9 mouse cellular contexts compared by ENCODE assay signal in genomic region chr11:31694801-31695200, GRCm38 (mm10). TPM values are rescaled to one million over a fixed set of nuclear protein-coding genes. Genes with fewer than 3 reads are reported as not detected.
DNase-seq lines count a peak whose midpoint lies in the region; ATAC-seq and TF ChIP-seq lines count a peak whose summit lies in the region.
"Had no signal": no experiment of that assay in that cellular context is flagged by ENCODE, and none has a peak within 500 bp of the region (broad histone marks: within the 10 kb centered on the region; RNA-seq: fewer than 3 reads in every experiment).

No protein-coding gene starts in this region.

- H3K4me3 ChIP-seq in forebrain, embryonic 11.5 days (ENCODE audit: low read depth, low read length) = no peak overlapping the region
- H3K4me3 ChIP-seq in forebrain, embryonic 10.5 days = no peak overlapping the region
- H3K4me3 ChIP-seq in hindbrain, embryonic 13.5 days = no peak overlapping the region
- no peak overlapping the region for H3K4me3 ChIP-seq in kidney, adult 2 months (ENCODE audit: insufficient read depth, low read depth, low read length)

- no peak for TF ChIP-seq POLR2A in kidney, adult 2 months (IDR thresholded peaks at IDR 0.05; ENCODE audit: low read depth, low read length)

- 0 out of 2 replicates have a peak, but pooled peaks have one; percentile 36 for ATAC-seq in forebrain, embryonic 11.5 days (replicated peaks; ENCODE audit: low FRiP score)
- ATAC-seq in hindbrain, embryonic 13.5 days (ENCODE audit: low FRiP score) = peak; percentile 90

- no peaks in the 10 kb centered on the region for H3K4me1 ChIP-seq in forebrain, embryonic 11.5 days (replicated peaks; ENCODE audit: control insufficient read depth, insufficient read depth, low read length)
- peaks cover 10% of the 10 kb centered on the region; the same call in 1 of the 2 replicates for H3K4me1 ChIP-seq in forebrain, embryonic 10.5 days
- H3K4me1 ChIP-seq in hindbrain, embryonic 13.5 days (replicated peaks) = peaks cover 12% of the 10 kb centered on the region
- H3K4me1 ChIP-seq in kidney, adult 2 months (ENCODE audit: control insufficient read depth, insufficient read depth, low read length) = peaks cover 6% of the 10 kb centered on the region; the same call in 1 of the 2 replicates

- intact Hi-C loops in left cerebral cortex, postnatal 14 days (cut with DNase I) = no loop called here
- intact Hi-C loops in heart, postnatal 36 days (cut with DNase I) = no loop called here

- no peak overlapping the region for H3K4me2 ChIP-seq in forebrain, embryonic 11.5 days (ENCODE audit: low read depth, low read length, severe bottlenecking)
- H3K4me2 ChIP-seq in hindbrain, embryonic 13.5 days = no peak overlapping the region; the same call in 1 of the 2 replicates

- no peak for TF ChIP-seq CTCF in kidney, adult 2 months (conservative IDR thresholded peaks at IDR 0.05; ENCODE audit: insufficient read depth, insufficient read length, low read depth, low read length)

- no peaks in the 10 kb centered on the region; the same call in 1 of the 2 replicates for H3K9me3 ChIP-seq in forebrain, embryonic 11.5 days (ENCODE audit: control insufficient read depth, low read length)
- no peaks in the 10 kb centered on the region for H3K9me3 ChIP-seq in forebrain, embryonic 10.5 days
- no peaks in the 10 kb centered on the region for H3K9me3 ChIP-seq in hindbrain, embryonic 13.5 days

- H3K36me3 ChIP-seq in forebrain, embryonic 11.5 days (ENCODE audit: control insufficient read depth, insufficient read depth, low read length) = no peaks in the 10 kb centered on the region
- H3K36me3 ChIP-seq in forebrain, embryonic 10.5 days (replicated peaks) = no peaks in the 10 kb centered on the region
- no peaks in the 10 kb centered on the region for H3K36me3 ChIP-seq in hindbrain, embryonic 13.5 days
- H3K36me3 ChIP-seq in kidney, adult 2 months (ENCODE audit: control insufficient read depth, insufficient read depth, low read length) = no peaks in the 10 kb centered on the region

- H3K9ac ChIP-seq in forebrain, embryonic 11.5 days (ENCODE audit: low read length) = no peak overlapping the region
- H3K9ac ChIP-seq in hindbrain, embryonic 13.5 days = no peak overlapping the region

- H3K27me3 ChIP-seq in forebrain, embryonic 11.5 days (ENCODE audit: control insufficient read depth, insufficient read depth, low read length) = no peaks in the 10 kb centered on the region
- no peaks in the 10 kb centered on the region for H3K27me3 ChIP-seq in forebrain, embryonic 10.5 days (ENCODE audit: poor library complexity, severe bottlenecking)
- H3K27me3 ChIP-seq in hindbrain, embryonic 13.5 days = no peaks in the 10 kb centered on the region
- no peaks in the 10 kb centered on the region for H3K27me3 ChIP-seq in kidney, adult 2 months (replicated peaks; ENCODE audit: control insufficient read depth, insufficient read depth, low read length)

- 87% methylated on average over 4 of the region's 4 CpGs for WGBS in forebrain, embryonic 11.5 days
- WGBS in forebrain, embryonic 10.5 days = 86% methylated on average over 4 of the region's 4 CpGs
- 59% methylated on average over 4 of the region's 4 CpGs for WGBS in hindbrain, embryonic 13.5 days
- WGBS in kidney, adult 2 months = 93% methylated on average over 4 of the region's 4 CpGs

- no peak for DNase-seq in forebrain, embryonic 11.5 days (ENCODE audit: low spot score)
- DNase-seq in forebrain, embryonic 10.5 days (ENCODE audit: extremely low spot score, low spot score) = no peak
- DNase-seq in left cerebral cortex, postnatal 14 days (ENCODE audit: low spot score in 2 of 2) = peak; percentile 85 to 95
- DNase-seq in right cerebral cortex, postnatal 25 days = peak; percentile 78
- no peak for DNase-seq in heart, postnatal 36 days
- no peak for DNase-seq in testis, postnatal 14 days (ENCODE audit: low spot score)
- DNase-seq in kidney, adult 2 months = no peak
- DNase-seq: kidney, adult 8-10 months had no signal

- no peak overlapping the region for H3K27ac ChIP-seq in forebrain, embryonic 11.5 days (ENCODE audit: low read depth, low read length)
- H3K27ac ChIP-seq in forebrain, embryonic 10.5 days = no peak overlapping the region
- H3K27ac ChIP-seq in hindbrain, embryonic 13.5 days = peak overlapping the region; percentile 84
- H3K27ac ChIP-seq in kidney, adult 2 months (ENCODE audit: insufficient read depth, low read depth, low read length) = no peak overlapping the region

RNA-seq across cellular contexts. Expression of gene Bod1, which starts 23.1 kb away (rescaled TPM):
- 141 and 157 TPM in 2 replicates for polyA plus RNA-seq in forebrain, embryonic 11.5 days (2014; fragmentation: Nextera tagmentation; extraction: Ambion mirVana)
- polyA plus RNA-seq in forebrain, embryonic 10.5 days (2016; fragmentation: Nextera tagmentation; extraction: Ambion mirVana) = 120 and 124 TPM in 2 replicates
- polyA plus RNA-seq in hindbrain, embryonic 13.5 days (2015; fragmentation: Nextera tagmentation; extraction: Ambion mirVana) = 152 and 153 TPM in 2 replicates
- total RNA-seq in left cerebral cortex, postnatal 14 days (2021) = 10 to 100 TPM; 87.2 to 90.5 TPM
- total RNA-seq in heart, postnatal 36 days (2021) = 100 to 1,000 TPM; 122 to 131 TPM
- 131 and 137 TPM in 2 replicates for polyA plus RNA-seq in kidney, adult 2 months (2012; rRNA removed)

Comparison
In these comparisons a context has a peak if more than half of its experiments do, and no peak if none do; other contexts are left out.
1. DNase-seq: peak in left cerebral cortex, postnatal 14 days (2 of 2) and right cerebral cortex, postnatal 25 days (single experiment); none in forebrain, embryonic 11.5 days (single experiment), forebrain, embryonic 10.5 days (single experiment), heart, postnatal 36 days (0 of 2), testis, postnatal 14 days (single experiment) and kidney, adult 2 months (single experiment).